Mouse (Mus musculus) hematopoietic stem cell, adult 5-6 weeks (primary cell): ENCODE measurements around the gene Sept12. TPM values are rescaled to one million over a fixed set of nuclear protein-coding genes. Genes with fewer than 3 reads are reported as not detected.
A peak's percentile ranks its signal among the peaks of the same experiment; 100 is the strongest.

Source experiments
- ATAC-seq, 2 experiments: fragments of 125-278 bp in 1 of 2; replicated peaks in 1 of 2; 2 replicates each; pipeline ENCODE4 v1.8.0; 2016 to 2017; ENCODE audit warnings: inconsistent platforms in 2 of 2, mild to moderate bottlenecking in 2 of 2, moderate number of reproducible peaks in 2 of 2, low read depth in 1 of 2, moderate TSS enrichment in 1 of 2; ENCODE audit not compliant: low FRiP score in 2 of 2, poor library complexity in 2 of 2, severe bottlenecking in 2 of 2, insufficient read depth in 1 of 2, low TSS enrichment in 1 of 2
- total RNA-seq: library from RNA; stranded (forward); fragments of 172-1452, 232-1000 nt; gene quantifications from 2 replicates; pipeline ENCODE4 v1.2.3, GENCODE M21; 2017

The Sept12 gene
- total RNA-seq, 1 experiment from 2014 or later = not detected

- ATAC-seq = no peak
These were observed 12.9 kb downstream of the Sept12 start for GRCm38 (mm10) chr16:4984717-4985116.

DNA sequence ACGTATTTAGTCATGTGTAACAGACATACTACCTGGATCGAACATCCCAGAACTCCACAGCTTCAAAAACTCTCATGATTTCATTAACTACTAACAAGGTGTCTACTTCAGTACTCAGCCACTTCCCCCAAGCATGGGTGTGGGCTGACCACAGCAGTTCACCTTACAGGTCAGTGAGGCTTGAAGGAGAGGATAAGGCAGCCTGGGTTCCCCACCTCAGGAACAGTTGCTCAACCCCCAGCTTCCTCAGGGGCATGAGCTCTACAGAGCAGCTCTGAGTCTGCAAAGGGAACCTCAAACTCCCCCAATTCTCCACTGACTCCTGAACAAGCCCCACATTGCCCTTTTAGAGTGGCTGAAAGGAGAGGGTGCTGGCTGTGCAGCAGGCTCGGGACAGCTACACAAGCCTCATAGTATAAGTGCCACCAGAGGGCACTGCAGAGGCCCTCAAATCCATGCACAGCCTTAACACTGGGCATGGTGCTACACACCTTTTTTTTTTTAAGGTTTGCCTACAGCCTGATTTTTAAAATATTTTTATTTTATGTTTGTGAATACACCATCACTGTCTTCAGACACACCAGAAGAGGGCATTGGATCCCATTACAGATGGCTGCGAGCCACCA is 17.8 kb downstream of the Sept12 start:
- ATAC-seq = peak; percentile 79 to 81

- ATAC-seq = no peak
These were observed 19.2 kb downstream of the Sept12 start for GRCm38 (mm10) chr16:4978275-4979051.

GRCm38 (mm10) chr16:4976180-4976579 is 21.5 kb downstream of the Sept12 start:
- ATAC-seq = no peak

DNA sequence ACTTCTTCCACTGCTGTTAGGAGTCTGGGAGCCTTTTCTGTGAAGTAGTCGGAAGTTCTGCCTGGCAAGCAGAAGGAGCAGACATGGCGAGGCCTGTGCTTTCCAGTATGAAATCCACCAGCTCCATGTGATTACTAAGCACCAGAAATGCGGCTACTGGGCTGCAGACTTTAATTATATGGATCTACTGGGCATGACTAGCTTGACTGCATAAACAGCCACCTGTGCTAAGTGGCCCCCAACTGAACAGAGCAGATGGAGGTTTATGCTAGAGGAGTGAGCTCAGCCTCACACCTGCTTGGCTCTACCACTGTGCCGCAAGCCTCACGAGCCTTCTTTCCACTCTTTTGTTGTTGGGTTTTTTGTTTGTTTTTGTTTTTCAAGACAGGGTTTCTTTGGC is 23.1 kb downstream of the Sept12 start:
- ATAC-seq = no peak

DNA sequence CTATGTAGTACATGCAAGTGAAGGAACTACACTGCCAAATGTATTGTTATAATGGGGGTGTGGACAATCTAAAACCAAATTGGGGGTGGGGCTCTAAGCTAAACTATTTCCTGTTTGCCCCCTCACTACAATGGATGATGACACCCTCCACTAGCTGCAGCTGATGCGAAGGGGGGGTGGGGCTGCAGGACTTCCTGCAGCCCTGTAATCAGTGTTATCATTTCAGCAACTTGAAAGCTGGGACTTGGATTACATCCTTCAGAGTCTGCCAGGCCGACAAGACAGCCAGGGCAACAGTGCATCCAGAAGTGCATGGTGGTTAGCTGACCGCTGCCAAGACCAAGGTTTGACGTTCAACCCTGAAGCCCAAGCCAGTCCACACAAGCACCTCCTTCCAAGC is 26.0 kb downstream of the Sept12 start:
- ATAC-seq = no peak

DNA sequence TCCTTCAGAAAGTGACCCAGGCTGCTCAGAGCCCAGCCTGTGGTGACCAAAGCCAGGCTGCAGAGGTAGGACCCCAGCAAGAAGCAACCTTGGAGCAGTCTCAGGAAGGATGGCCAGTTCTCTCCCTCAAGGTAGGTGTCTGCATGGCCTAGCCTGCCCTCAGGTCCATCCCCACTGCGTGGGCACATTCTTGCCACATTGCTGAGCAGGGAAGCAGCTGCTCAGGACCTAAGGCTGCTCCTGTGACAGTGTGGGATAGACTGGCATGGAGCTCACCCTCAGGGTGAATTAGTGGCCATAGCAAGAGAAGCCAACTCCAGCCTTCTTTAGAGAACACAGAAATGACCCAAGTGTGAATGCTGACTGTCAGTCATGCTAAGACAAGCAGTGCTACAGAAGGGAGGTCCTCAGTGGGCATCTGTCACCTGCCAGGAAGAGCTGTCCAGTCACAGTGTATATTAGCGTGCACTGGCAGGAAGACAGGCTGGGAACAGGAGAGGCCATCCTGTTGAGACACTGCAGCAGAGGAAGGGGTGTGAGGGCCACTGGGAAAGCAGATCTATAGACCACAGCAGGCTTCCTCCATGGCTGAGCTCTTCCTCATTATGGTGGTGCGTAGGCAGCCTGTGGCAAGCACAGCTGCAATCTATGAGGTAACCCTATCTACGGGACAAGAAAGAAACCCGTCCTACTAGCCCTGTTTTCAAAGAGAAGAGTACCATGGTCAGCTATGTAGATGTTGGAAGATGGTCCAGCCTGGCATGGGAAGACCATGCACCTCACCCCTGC is 28.4 kb downstream of the Sept12 start:
- ATAC-seq = peak; percentile 93 to 94

- ATAC-seq = no peak
These were observed 29.2 kb downstream of the Sept12 start for GRCm38 (mm10) chr16:4968426-4968825.

GRCm38 (mm10) chr16:4965392-4966129 is 32.1 kb downstream of the Sept12 start:
- ATAC-seq = no peak

DNA sequence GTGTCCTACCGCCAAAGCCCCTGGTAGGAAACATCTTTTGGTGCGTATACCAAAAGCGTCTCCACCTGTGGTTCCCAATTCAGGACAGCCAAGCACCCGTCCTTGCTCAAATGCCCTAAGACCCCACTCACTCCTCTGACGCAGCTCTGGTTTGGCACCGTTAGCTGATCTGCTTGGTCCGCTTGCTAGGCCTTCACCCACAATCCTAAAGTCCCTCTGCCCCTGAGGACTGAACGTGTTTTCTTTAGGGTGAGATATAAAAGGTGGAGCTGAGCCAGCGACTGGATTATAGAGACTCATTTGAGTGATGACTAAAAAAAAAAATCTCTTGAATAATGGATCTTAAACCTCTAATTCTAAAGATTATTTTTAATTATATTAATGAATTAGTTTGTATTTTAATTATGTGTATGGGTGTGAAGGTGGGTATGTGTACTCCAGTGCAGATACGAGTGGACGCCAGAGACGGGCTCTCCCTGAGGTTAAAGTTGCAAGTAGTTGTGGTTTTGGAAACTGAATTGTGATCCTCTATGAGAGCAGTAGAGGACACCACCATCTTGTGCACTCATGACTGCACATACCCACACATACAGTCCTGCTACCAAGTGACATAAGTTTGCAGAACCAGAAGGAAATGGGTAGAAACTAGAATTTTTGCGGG is 32.8 kb downstream of the Sept12 start:
- ATAC-seq = no peak

DNA sequence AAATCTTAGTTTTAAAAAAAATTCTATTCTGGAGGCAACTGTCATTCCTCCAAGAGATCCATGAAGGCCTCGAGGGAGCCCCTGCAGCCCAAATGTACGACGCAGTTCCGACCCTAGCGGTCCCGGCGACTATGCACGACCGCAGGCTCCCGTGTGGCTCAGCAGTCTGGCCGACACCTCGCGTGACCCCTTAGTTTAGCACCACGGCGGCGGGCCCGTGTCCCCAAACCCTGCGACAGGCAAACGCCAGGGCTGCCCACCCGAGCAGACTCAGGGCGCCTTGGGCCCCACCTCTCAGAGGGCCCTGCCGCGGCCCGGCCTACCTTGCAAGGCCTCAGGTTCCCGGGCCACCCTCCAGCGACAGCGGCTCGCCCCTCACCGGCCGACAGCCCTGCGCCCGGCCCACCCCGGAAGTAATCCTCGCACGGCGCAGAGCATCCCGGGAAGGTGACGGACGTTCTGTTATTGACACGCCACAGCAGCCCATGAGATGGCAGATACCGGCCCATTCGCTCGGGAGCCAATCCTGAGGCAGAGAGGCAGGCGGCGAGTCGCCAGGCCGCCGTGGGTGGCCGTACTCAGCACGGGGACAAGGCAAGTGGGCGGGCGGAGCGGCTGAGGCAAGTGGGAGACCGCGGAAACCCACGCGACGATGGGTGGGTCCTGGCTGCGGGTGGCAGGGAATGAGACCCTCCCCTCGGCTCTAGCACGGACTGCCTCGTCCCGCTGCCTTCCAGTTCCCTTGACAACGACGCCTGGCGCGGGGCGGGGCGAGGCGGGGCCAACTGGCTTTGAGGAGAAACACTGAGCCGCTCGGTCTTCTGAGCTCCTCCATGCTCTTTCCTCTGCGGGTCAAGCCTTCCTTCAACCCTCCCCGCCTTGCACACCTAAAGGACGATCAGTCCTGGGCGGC is 33.6 kb downstream of the Sept12 start, which contains the start of gene Anks3:
TSS of gene Anks3 (minus strand) at position 409 of the 913 bp plus-strand sequence.
- ATAC-seq = peak; percentile 92 to 95

- ATAC-seq = no peak
These were observed 34.3 kb downstream of the Sept12 start for GRCm38 (mm10) chr16:4963346-4963745.

- ATAC-seq = no peak
These were observed 37.4 kb downstream of the Sept12 start for GRCm38 (mm10) chr16:4960260-4960659.

DNA sequence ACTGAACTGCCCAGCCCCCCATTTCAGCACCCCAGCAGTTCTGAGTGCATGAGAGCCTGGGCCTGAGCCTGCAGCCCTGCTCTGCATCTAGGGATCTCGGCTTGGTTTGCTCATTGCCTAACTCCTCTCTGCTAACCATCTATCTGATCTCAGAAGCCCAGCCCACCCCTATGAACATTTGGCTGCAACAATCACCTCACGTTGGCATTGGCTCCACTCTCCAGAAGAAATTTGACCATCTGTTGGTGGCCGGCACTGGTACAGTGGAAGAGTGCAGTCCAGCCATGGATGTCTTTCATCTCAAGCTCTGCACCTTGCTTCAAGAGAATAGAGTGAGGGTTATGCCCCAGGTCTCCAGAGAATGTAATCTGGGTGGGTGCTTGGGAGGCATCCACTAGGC is 40.2 kb downstream of the Sept12 start:
- ATAC-seq = no peak

- no peak for ATAC-seq
These were observed 41.0 kb downstream of the Sept12 start for GRCm38 (mm10) chr16:4956609-4957008.

DNA sequence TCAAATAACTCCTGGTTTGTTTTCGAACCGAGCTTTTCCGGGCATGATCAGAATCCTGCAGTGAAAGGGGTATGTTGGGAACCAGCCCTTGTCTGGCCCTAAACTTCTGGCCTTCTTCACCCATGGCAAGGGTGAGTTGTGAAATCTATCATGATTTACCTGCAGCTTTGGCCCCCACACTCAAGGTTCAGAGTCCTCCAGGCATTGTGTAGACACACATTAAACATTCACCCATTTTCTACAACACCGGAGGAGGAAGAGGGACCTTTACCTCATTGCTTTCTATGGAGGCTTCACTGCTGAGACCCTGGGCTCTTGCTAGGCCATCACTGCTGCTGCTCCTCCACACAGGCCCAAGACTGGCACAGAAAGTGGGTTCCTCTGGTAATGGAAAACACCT is 50.3 kb downstream of the Sept12 start:
- ATAC-seq = no peak
